Mouse (Mus musculus): Measurements from ENCODE around the gene Akap6.

GRCm38 (mm10) chr12:52757881-52758280, 58.7 kb downstream of the Akap6 start:
- TF ChIP-seq CTCF (IDR thresholded peaks at IDR 0.05; ENCODE audit: low read depth): no peak
- no peak for TF ChIP-seq EP300 (IDR thresholded peaks at IDR 0.05; ENCODE audit: low read depth)
